Mouse (Mus musculus): ENCODE results near the gene Btg2. TPM values are rescaled to one million over a fixed set of nuclear protein-coding genes. Genes with fewer than 3 reads are reported as not detected.

Btg2 gene
- polyA plus RNA-seq, 1 experiment from 2014 or later, result 49.0 TPM

GRCm38 (mm10) chr1:134026741-134027140 lies 52.2 kb downstream of the Btg2 start:
- no peak overlapping the region for H3K9ac ChIP-seq
- H3K4me3 ChIP-seq, result no peak overlapping the region
- ATAC-seq (ENCODE audit: low read depth), result no peak
- no peaks in the 10 kb centered on the region for H3K4me1 ChIP-seq (replicated peaks)
- 77% methylated on average over 9 of the region's 9 CpGs for WGBS
- no peaks in the 10 kb centered on the region for H3K27me3 ChIP-seq
- H3K9me3 ChIP-seq, result no peaks in the 10 kb centered on the region
- no peak overlapping the region for H3K4me2 ChIP-seq
- no peak overlapping the region for H3K27ac ChIP-seq (replicated peaks)
- H3K36me3 ChIP-seq, result no peaks in the 10 kb centered on the region

DNA sequence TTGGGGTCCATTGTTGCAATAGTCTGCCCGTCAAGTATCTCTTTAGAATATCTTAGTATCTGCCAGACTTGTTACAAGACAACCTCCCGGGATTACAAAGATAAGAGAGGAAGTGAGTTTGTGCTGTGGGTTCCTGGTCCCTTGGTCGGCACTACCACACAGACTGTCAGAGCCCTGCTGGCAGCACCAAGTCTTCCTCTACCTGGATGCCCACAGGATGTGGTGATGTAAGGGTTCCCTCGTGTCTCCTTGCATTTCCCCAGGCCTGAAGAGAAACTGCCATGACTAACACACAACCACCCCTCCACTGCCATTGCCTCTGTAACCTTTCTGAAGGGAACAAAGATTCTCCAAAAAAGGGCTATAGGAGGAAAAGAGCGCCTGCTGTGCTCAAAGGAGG lies 52.9 kb downstream of the Btg2 start:
- no peak overlapping the region for H3K4me2 ChIP-seq
- no peaks in the 10 kb centered on the region for H3K9me3 ChIP-seq
- H3K27me3 ChIP-seq, result no peaks in the 10 kb centered on the region
- no peak overlapping the region for H3K9ac ChIP-seq
- H3K36me3 ChIP-seq, result no peaks in the 10 kb centered on the region
- no peaks in the 10 kb centered on the region for H3K4me1 ChIP-seq (replicated peaks)
- H3K4me3 ChIP-seq, result no peak overlapping the region
- ATAC-seq (ENCODE audit: low read depth), result no peak
- H3K27ac ChIP-seq (replicated peaks), result no peak overlapping the region
- 73% methylated on average over 5 of the region's 5 CpGs for WGBS

Other genes starting within 250 kb of the Btg2 start
- 2.0 and 2.4 TPM in 2 replicates for gene Optc, start 171.1 kb downstream of the Btg2 start, polyA plus RNA-seq (2015; fragmentation: Nextera tagmentation; extraction: Ambion mirVana)
- gene Prelp, start 157.7 kb downstream of the Btg2 start, polyA plus RNA-seq (2015; fragmentation: Nextera tagmentation; extraction: Ambion mirVana), result 8.2 and 10.1 TPM in 2 replicates
- 11.1 and 14.9 TPM in 2 replicates for gene Fmod, start 41.9 kb downstream of the Btg2 start, polyA plus RNA-seq (2015; fragmentation: Nextera tagmentation; extraction: Ambion mirVana)
- 0.45 and 0.81 TPM in 2 replicates for gene Chit1, start 32.1 kb upstream of the Btg2 start, polyA plus RNA-seq (2015; fragmentation: Nextera tagmentation; extraction: Ambion mirVana)
- 1.9 and 2.8 TPM in 2 replicates for gene Chil1, start 103.1 kb upstream of the Btg2 start, polyA plus RNA-seq (2015; fragmentation: Nextera tagmentation; extraction: Ambion mirVana)
- 2.9 and 8.5 TPM in 2 replicates for gene Mybph, start 114.3 kb upstream of the Btg2 start, polyA plus RNA-seq (2015; fragmentation: Nextera tagmentation; extraction: Ambion mirVana)
- 11.1 and 12.8 TPM in 2 replicates for gene Adora1, start 156.3 kb upstream of the Btg2 start, polyA plus RNA-seq (2015; fragmentation: Nextera tagmentation; extraction: Ambion mirVana)
- 5.2 and 21.7 TPM in 2 replicates for gene Myog, start 210.9 kb upstream of the Btg2 start, polyA plus RNA-seq (2015; fragmentation: Nextera tagmentation; extraction: Ambion mirVana)